Mouse (Mus musculus): Measurements from ENCODE around the gene Uchl4. TPM values are rescaled to one million over a fixed set of nuclear protein-coding genes. Genes with fewer than 3 reads are reported as not detected.

Gene Uchl4
- total RNA-seq, 2 experiments from 2014 or later: 0.48 TPM; not detected in 1

DNA sequence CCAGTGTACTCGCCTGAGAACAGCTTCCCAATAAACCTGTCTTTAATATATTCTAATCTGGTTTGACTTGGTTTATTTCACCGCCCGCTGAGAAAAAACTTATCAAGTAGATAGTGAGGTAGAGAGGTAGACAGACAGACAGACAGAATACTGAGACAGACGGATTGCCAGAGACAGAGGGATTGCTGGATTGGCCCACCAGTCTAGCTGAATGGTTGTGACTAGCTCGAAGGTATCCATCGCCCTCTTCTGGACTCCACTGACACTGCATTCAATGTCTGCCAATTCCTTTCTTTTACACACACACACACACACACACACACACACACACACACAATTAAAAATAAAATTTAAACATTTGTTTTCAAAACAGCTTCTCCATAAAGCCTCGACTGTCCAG lies 37.6 kb downstream of the Uchl4 start:
- peak; percentile 67 for ATAC-seq (ENCODE audit: poor library complexity, severe bottlenecking)

DNA sequence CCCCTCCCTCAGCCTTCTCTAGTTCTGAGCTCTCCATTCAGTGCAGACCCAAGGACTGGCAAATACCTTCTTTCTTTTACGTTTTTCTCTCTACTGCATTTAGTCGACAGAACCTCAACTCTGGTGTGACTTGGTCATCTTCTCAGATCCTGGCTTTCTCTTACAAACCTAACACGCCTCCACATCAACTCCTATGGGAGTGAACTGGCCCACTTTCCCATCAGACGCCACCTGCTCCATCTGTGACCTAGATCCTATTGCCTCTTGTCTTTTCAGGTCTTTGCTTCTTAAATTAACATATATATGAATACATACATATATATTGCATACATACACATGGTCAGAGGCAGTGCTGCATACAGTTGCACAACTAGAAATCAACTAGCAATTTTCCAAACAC lies 38.8 kb downstream of the Uchl4 start:
- ATAC-seq (ENCODE audit: poor library complexity, severe bottlenecking): no peak

DNA sequence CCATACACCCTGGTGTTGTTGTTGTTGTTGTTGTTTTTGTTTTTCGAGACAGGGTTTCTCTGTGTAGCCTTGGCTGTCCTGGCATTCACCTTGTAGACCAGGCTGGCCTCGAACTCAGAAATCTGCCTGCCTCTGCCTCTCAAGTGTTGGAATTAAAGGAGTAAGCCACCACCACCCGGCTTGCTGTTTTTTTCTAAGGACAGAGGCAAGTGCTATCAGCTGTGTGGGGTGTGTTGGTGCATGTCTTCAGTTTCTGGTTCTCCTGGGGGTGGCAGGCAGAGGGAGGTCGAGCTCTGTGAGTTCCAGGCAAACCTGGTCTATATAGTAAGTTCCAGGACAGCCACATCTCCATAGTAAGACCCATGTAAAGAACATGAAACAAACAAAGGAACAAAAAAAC lies 39.3 kb downstream of the Uchl4 start:
- no peak for ATAC-seq (ENCODE audit: poor library complexity, severe bottlenecking)

DNA sequence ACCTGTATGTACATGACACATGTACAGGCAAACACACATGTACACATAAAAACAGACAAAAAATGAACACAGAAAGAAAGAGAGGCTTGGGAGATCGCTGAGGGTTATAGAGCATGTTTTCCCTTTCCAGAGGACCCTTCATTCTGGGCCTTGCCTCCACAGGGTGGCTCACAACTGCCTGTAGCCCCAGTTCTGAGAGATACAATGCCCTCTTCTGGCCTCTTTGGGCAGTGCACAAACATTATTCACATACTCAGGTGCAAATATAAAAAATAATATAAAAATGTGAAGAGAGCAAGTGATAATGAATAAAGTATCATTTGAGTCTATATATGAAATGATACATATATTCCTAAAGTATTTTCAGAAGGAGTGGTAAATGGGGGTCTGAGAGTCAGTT lies 39.9 kb downstream of the Uchl4 start:
- no peak for ATAC-seq (ENCODE audit: poor library complexity, severe bottlenecking)

DNA sequence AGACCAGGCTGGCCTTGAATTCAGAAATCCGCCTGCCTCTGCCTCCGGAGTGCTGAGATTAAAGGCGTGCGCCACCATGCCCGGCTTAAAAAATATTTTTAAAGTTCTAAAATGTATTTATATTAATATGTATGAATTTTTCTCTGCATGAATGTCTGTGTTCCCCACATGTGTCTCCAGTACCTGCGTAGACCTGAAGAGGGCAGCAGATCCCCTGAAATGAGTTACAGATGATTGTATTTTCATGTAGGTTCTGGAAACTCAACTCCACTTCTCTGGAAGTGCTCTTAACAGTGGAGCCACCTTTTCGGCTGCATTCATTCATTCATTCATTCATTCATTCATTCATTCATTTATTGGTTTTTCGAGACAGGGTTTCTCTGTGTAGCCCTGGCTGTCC lies 42.7 kb downstream of the Uchl4 start:
- ATAC-seq (ENCODE audit: poor library complexity, severe bottlenecking): peak; percentile 47; the same call in 1 of the 2 replicates

DNA sequence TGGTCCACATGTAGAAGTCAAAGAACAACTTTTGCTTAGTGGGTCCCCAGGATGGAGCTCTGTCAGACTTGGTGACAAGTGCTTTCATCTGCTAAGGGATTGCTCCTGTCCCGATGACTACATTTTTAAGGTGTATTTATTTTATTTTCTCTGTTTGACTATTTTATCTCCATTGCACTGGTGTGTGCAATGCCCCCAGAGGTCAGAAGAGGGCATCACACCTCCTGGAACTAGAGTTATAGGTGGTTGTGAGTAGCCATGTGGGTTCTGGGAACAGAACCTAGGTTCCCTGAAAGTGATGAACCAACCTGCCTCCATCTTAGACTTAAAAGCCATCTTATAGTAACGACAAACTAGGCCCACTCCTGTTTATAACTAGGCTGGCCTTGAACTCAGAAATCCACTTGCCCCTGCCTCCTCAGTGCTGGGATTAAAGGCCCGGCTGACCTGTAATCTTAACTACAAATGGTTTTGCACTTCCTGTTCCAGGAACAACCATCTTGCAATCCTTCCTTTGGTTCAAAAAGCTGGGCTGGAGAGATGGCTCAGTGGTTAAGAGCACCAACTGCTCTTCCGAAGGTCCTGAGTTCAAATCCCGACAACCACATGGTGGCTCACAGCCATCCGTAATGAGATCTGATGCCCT lies 43.8 kb downstream of the Uchl4 start:
- no peak for ATAC-seq (ENCODE audit: poor library complexity, severe bottlenecking)

DNA sequence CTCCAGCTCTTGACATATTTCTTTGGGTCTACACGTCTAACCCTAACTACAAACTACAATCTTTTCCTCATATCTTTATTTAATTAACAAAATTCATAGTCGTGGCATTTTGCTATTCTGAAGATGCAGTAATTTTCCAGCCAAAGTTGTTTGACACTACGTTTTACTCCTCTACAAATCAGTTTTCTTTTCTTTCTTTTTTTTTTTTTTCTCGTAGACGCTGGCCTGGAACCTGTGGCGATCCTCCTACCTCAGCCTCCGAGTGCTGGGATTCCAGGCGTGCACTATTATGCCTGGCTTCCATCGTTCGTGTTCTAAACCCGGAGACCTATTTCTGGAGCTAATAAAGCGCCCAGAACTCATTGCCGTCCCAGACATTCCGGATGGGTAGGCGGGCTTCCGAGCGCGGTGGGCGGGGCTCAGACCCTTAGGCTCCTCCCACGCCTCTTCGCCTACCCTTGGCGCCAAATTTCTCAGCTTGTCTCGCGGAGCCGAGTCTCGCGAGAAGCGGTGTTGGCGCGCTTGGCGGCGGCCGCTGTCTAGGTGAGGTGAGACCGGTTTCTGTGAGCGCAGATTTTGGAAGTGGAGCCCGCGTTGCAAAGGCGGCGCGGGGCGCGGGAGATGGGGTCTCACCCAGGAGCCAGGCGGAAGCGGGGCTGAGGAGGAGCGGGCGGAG lies 46.2 kb downstream of the Uchl4 start, which contains the start of gene Tipin:
Gene Tipin (plus strand): TSS at position 477 of the 676 bp plus-strand sequence.
- ATAC-seq (ENCODE audit: poor library complexity, severe bottlenecking): peak; percentile 98

DNA sequence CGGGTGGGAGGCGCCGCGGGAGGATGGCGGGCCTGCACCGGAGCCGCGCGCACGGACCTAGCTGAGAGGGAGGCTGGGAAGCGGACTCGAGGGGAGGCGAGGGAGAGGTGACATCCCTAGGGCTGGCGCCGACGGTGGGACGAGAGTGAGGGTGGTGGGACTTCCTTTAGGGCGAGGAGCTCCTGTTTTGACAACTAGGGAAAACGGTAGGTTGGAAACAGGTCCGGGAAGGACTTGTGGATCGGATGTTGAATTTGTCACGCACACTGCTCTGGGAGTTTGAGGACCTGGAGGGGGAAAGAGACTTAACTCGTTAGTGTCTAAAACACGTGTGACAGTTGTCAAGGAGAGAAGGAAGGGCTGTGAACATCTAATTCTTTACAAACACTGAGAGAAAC lies 46.8 kb downstream of the Uchl4 start:
- no peak for ATAC-seq (ENCODE audit: poor library complexity, severe bottlenecking)

DNA sequence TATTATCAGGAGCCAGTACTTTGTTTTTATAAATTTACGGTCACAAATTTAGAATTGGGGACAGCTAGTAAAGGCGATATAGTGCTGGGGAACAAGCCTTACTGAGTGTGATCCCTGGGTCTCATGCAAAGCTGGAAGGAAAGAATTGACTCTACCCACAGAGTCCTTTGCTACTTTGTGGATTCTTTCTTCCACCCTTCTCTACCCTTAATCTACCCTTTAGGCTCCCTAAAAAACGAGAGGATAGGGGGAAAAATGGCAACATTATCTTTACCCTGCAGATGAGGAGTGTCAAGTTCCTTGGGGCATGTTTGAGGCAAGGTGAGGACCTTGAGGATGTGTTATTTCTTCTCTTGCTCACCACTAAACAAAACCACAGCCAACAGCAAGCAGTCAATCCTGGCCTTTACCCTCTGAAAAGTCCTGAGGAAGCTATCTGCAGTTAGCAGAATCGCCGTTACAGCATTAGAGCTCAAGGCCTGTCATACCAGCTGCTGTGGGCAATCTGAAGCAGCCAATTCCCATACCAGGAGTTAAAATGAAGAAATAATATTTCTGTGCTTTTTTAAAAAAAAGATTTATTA lies 47.5 kb downstream of the Uchl4 start:
- no peak for ATAC-seq (ENCODE audit: poor library complexity, severe bottlenecking)

Other genes starting within 250 kb of the Uchl4 start
- 0.52 and 0.96 TPM in 2 replicates for gene Smad6, start 213.1 kb upstream of the Uchl4 start, total RNA-seq (2015)
- 1.3 and 1.7 TPM in 2 replicates for gene Smad6, start 213.1 kb upstream of the Uchl4 start, total RNA-seq (2017)
- not detected in 2 replicates for gene Lctl, start 118.1 kb upstream of the Uchl4 start, total RNA-seq (2015)
- gene Lctl, start 118.1 kb upstream of the Uchl4 start, total RNA-seq (2017): not detected in 2 replicates
- 22.3 and 26.7 TPM in 2 replicates for gene Zwilch, start 62.1 kb upstream of the Uchl4 start, total RNA-seq (2015)
- 76.4 and 109 TPM in 2 replicates for gene Zwilch, start 62.1 kb upstream of the Uchl4 start, total RNA-seq (2017)
- 2,055 and 2,225 TPM in 2 replicates for gene Rpl4, start 61.8 kb upstream of the Uchl4 start, total RNA-seq (2015)
- 1,695 and 1,727 TPM in 2 replicates for gene Rpl4, start 61.8 kb upstream of the Uchl4 start, total RNA-seq (2017)
- 25.6 and 31.7 TPM in 2 replicates for gene Snapc5, start 55.9 kb upstream of the Uchl4 start, total RNA-seq (2015)
- gene Snapc5, start 55.9 kb upstream of the Uchl4 start, total RNA-seq (2017): 70.1 and 76.7 TPM in 2 replicates
- 79.7 and 92.9 TPM in 2 replicates for gene Map2k1, start 18.4 kb downstream of the Uchl4 start, total RNA-seq (2015)
- gene Map2k1, start 18.4 kb downstream of the Uchl4 start, total RNA-seq (2017): 114 and 117 TPM in 2 replicates
- 132 and 155 TPM in 2 replicates for gene Tipin, start 46.4 kb downstream of the Uchl4 start, total RNA-seq (2015)
- 163 and 193 TPM in 2 replicates for gene Tipin, start 46.4 kb downstream of the Uchl4 start, total RNA-seq (2017)
- gene Dis3l, start 106.1 kb downstream of the Uchl4 start, total RNA-seq (2015): 10.7 and 15.0 TPM in 2 replicates
- 21.9 and 23.4 TPM in 2 replicates for gene Dis3l, start 106.1 kb downstream of the Uchl4 start, total RNA-seq (2017)
- 0.04 TPM in 1 of 2 replicates, not detected in the other for gene Megf11, start 150.4 kb downstream of the Uchl4 start, total RNA-seq (2015)
- 0.04 TPM in 1 of 2 replicates, not detected in the other for gene Megf11, start 150.4 kb downstream of the Uchl4 start, total RNA-seq (2017)

Measured in megakaryocyte, adult 5-6 weeks (primary cell).